Mouse (Mus musculus): Measurements from ENCODE around the gene Hist1h2ah.

DNA sequence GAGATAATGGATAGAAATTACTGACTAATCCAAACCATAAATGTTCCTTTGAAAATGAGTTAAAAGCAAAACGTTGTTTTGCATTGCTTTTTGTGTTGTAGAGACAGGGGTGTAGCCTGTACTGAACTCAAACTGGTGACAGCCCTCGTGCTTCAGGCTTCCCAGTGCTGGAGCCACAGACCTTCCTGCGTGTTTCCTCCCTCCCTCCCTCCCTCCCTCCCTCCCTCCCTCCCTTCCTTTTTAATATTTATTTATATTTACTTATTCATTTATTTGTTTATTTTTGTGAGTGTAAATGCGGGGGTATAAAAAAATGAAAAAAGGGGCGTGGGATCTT lies 16.1 kb upstream of the Hist1h2ah start:
- no peak for TF ChIP-seq MYOG (IDR thresholded peaks at IDR 0.05; ENCODE audit: control insufficient read depth in 1 of 3, insufficient read depth in 1 of 3, insufficient read length in 2 of 3, low read depth in 2 of 3)
- no peak for TF ChIP-seq POLR2AphosphoS2 (IDR thresholded peaks at IDR 0.05; ENCODE audit: insufficient read length, low read depth)
- no peak for TF ChIP-seq MAX (IDR thresholded peaks at IDR 0.05; ENCODE audit: low read depth)
- TF ChIP-seq MYOD1 (IDR thresholded peaks at IDR 0.05; ENCODE audit: control insufficient read depth in 1 of 3, insufficient read length in 2 of 3, low read depth in 2 of 3), result no peak
- TF ChIP-seq POLR2A (IDR thresholded peaks at IDR 0.05; ENCODE audit: insufficient read length, low read depth), result no peak
